Mouse (Mus musculus) ES-Bruce4 (cell line): ENCODE results near the gene Olfr635. TPM values are rescaled to one million over a fixed set of nuclear protein-coding genes. Genes with fewer than 3 reads are reported as not detected.

Source experiments
- H3K27ac ChIP-seq: 2 replicates; pipeline ENCODE4 v1.5.1; 2012; ENCODE audit warnings: low read length, inconsistent platforms; ENCODE audit not compliant: insufficient read depth
- H3K27me3 ChIP-seq: 2 replicates; pipeline ENCODE4 v1.6.1; 2012; ENCODE audit warnings: mild to moderate bottlenecking, low read length, inconsistent platforms; ENCODE audit not compliant: control insufficient read depth, poor library complexity, insufficient read depth, severe bottlenecking
- H3K36me3 ChIP-seq: 2 replicates; pipeline ENCODE4 v1.6.1; 2012; ENCODE audit warnings: inconsistent platforms, mild to moderate bottlenecking, low read length, moderate library complexity; ENCODE audit not compliant: control insufficient read depth, poor library complexity, insufficient read depth, severe bottlenecking
- H3K4me1 ChIP-seq: one replicate; pipeline ENCODE4 v1.8.1; 2011; ENCODE audit warnings: low read length; ENCODE audit not compliant: control insufficient read depth, insufficient read depth
- H3K4me3 ChIP-seq: 2 replicates; pipeline ENCODE4 v1.5.1; 2011; ENCODE audit warnings: low read depth, mild to moderate bottlenecking, low read length
- H3K9ac ChIP-seq: 2 replicates; pipeline ENCODE4 v1.6.1; 2012; ENCODE audit warnings: low read depth, mild to moderate bottlenecking, inconsistent platforms; ENCODE audit not compliant: poor library complexity, severe bottlenecking
- H3K9me3 ChIP-seq: replicated peaks from 2 replicates; pipeline ENCODE4 v1.6.1; 2012; ENCODE audit warnings: mild to moderate bottlenecking, low read length, inconsistent platforms; ENCODE audit not compliant: control insufficient read depth, poor library complexity, insufficient read depth, severe bottlenecking
- CTCF ChIP-seq: IDR thresholded peaks from one replicate; pipeline ENCODE4 v1.8.1; 2011; ENCODE audit warnings: low read depth, low read length
- EP300 ChIP-seq: IDR thresholded peaks from 2 replicates; pipeline ENCODE4 v1.6.1; 2011; ENCODE audit warnings: low read depth, low read length; ENCODE audit not compliant: insufficient read depth
- POLR2A ChIP-seq: IDR thresholded peaks from one replicate; pipeline ENCODE4 v1.8.1; 2011; ENCODE audit warnings: low read length; ENCODE audit not compliant: insufficient read depth
- polyA plus RNA-seq: library from polyadenylated mRNA; stranded (reverse); fragments of >200 nt; gene quantifications from 2 replicates; pipeline ENCODE4 v1.2.4, GENCODE M21; 2011; ENCODE audit warnings: low read depth; ENCODE audit not compliant: missing spikeins, insufficient read depth, insufficient read length

Gene Olfr635
- polyA plus RNA-seq, 1 experiment = 0.13 TPM

GRCm38 (mm10) chr7:104025473-104025872, 54.5 kb downstream of the Olfr635 start, which contains the start of gene Olfr640:
Olfr640 (minus strand) TSS chr7:104025573.
- H3K9ac ChIP-seq = no peak within 1 kb of the TSS
- no peak within 1 kb of the TSS for H3K4me3 ChIP-seq
- no peak within 1 kb of the TSS for H3K27ac ChIP-seq
- no peaks in the 10 kb centered on the region for H3K4me1 ChIP-seq
- TF ChIP-seq EP300 = no peak
- TF ChIP-seq POLR2A = no peak
- no peak for TF ChIP-seq CTCF
- no peaks in the 10 kb centered on the region; the same call in 1 of the 2 replicates for H3K27me3 ChIP-seq
- no peaks in the 10 kb centered on the region for H3K9me3 ChIP-seq
- H3K36me3 ChIP-seq = no peaks in the 10 kb centered on the region

- Histone ChIP-seq H3K9me3 (no peaks in the 10 kb centered on the region), H3K4me1 (no peaks in the 10 kb centered on the region), H3K4me3 (no peak overlapping the region), H3K27me3 (no peaks in the 10 kb centered on the region), H3K27ac (no peak overlapping the region), H3K36me3 (no peaks in the 10 kb centered on the region), H3K9ac (no peak overlapping the region)
- TF ChIP-seq POLR2A = no peak
- TF ChIP-seq EP300 = no peak
- no peak for TF ChIP-seq CTCF
Observed at GRCm38 (mm10) chr7:104026978-104027377, 56.0 kb downstream of the Olfr635 start.

GRCm38 (mm10) chr7:104035145-104035544, 64.2 kb downstream of the Olfr635 start, which contains the start of gene Olfr641:
Olfr641 (plus strand) TSS chr7:104035445.
- H3K4me3 ChIP-seq = no peak within 1 kb of the TSS
- no peaks in the 10 kb centered on the region for H3K36me3 ChIP-seq
- H3K27me3 ChIP-seq = no peaks in the 10 kb centered on the region
- no peak within 1 kb of the TSS for H3K9ac ChIP-seq
- no peaks in the 10 kb centered on the region for H3K9me3 ChIP-seq
- H3K4me1 ChIP-seq = no peaks in the 10 kb centered on the region
- TF ChIP-seq POLR2A (no peak), CTCF (no peak), EP300 (no peak)
- no peak within 1 kb of the TSS for H3K27ac ChIP-seq

Other genes with a start within 250 kb of the Olfr635 start
- not detected in 2 replicates for gene Olfr628, start 240.8 kb upstream of the Olfr635 start, polyA plus RNA-seq
- not detected in 2 replicates for gene Olfr629, start 226.2 kb upstream of the Olfr635 start, polyA plus RNA-seq
- gene Olfr630, start 213.8 kb upstream of the Olfr635 start, polyA plus RNA-seq = not detected in 2 replicates
- gene Olfr69, start 199.6 kb upstream of the Olfr635 start, polyA plus RNA-seq = not detected in 2 replicates
- gene Olfr68, start 191.5 kb upstream of the Olfr635 start, polyA plus RNA-seq = not detected in 2 replicates
- gene Olfr67, start 179.3 kb upstream of the Olfr635 start, polyA plus RNA-seq = not detected in 2 replicates
- 1.2 and 2.2 TPM in 2 replicates for gene Hbb-bt, start 157.2 kb upstream of the Olfr635 start, polyA plus RNA-seq
- 3.5 TPM in 1 of 2 replicates, not detected in the other for gene Hbb-bs, start 143.1 kb upstream of the Olfr635 start, polyA plus RNA-seq
- gene Hbb-bh2, start 130.6 kb upstream of the Olfr635 start, polyA plus RNA-seq = not detected in 2 replicates
- not detected in 2 replicates for gene Hbb-bh1, start 128.0 kb upstream of the Olfr635 start, polyA plus RNA-seq
- gene Hbb-y, start 117.9 kb upstream of the Olfr635 start, polyA plus RNA-seq = 1.4 TPM in 1 of 2 replicates, not detected in the other
- gene Olfr66, start 84.9 kb upstream of the Olfr635 start, polyA plus RNA-seq = not detected in 2 replicates
- gene Olfr64, start 76.7 kb upstream of the Olfr635 start, polyA plus RNA-seq = not detected in 2 replicates
- gene Olfr65, start 67.7 kb upstream of the Olfr635 start, polyA plus RNA-seq = not detected in 2 replicates
- not detected in 2 replicates for gene Olfr631, start 42.3 kb upstream of the Olfr635 start, polyA plus RNA-seq
- gene Olfr632, start 36.8 kb upstream of the Olfr635 start, polyA plus RNA-seq = not detected in 2 replicates
- gene Olfr633, start 26.7 kb upstream of the Olfr635 start, polyA plus RNA-seq = not detected in 2 replicates
- not detected in 2 replicates for gene Olfr638, start 27.6 kb downstream of the Olfr635 start, polyA plus RNA-seq
- not detected in 2 replicates for gene Olfr639, start 46.2 kb downstream of the Olfr635 start, polyA plus RNA-seq
- gene Olfr640, start 54.4 kb downstream of the Olfr635 start, polyA plus RNA-seq = not detected in 2 replicates
- not detected in 2 replicates for gene Olfr641, start 64.3 kb downstream of the Olfr635 start, polyA plus RNA-seq
- gene Olfr642, start 81.5 kb downstream of the Olfr635 start, polyA plus RNA-seq = 0.14 TPM in 1 of 2 replicates, not detected in the other
- not detected in 2 replicates for gene 4930516K23Rik, start 90.3 kb downstream of the Olfr635 start, polyA plus RNA-seq
- gene Olfr644, start 100.7 kb downstream of the Olfr635 start, polyA plus RNA-seq = not detected in 2 replicates
- not detected in 2 replicates for gene Olfr645, start 114.3 kb downstream of the Olfr635 start, polyA plus RNA-seq
- gene Olfr646, start 133.7 kb downstream of the Olfr635 start, polyA plus RNA-seq = not detected in 2 replicates
- not detected in 2 replicates for gene Ubqln5, start 158.7 kb downstream of the Olfr635 start, polyA plus RNA-seq
- not detected in 2 replicates for gene Olfr643, start 166.3 kb downstream of the Olfr635 start, polyA plus RNA-seq
- gene Ubqln3, start 172.1 kb downstream of the Olfr635 start, polyA plus RNA-seq = not detected in 2 replicates
- gene Ubqlnl, start 179.4 kb downstream of the Olfr635 start, polyA plus RNA-seq = not detected in 2 replicates
- gene Olfm5, start 193.7 kb downstream of the Olfr635 start, polyA plus RNA-seq = not detected in 2 replicates
- gene Olfr648, start 212.2 kb downstream of the Olfr635 start, polyA plus RNA-seq = not detected in 2 replicates
- not detected in 2 replicates for gene Olfr649, start 224.8 kb downstream of the Olfr635 start, polyA plus RNA-seq
- 119 and 128 TPM in 2 replicates for gene Trim6, start 247.6 kb downstream of the Olfr635 start, polyA plus RNA-seq